Mouse (Mus musculus) cerebellum, postnatal 14 days (tissue): ENCODE measurements around the gene Card6.
A peak's percentile ranks its signal among the peaks of the same experiment; 100 is the strongest.

Experiments
- DNase-seq, 2 experiments: peaks; one replicate each; pipeline ENCODE4 v3.0.0; 2021; ENCODE audit warnings: mixed read lengths in 2 of 2

Card6 gene

GRCm38 (mm10) chr15:5129111-5129805, 20.9 kb upstream of the Card6 start:
- DNase-seq, result no peak

GRCm38 (mm10) chr15:5128176-5128940, 20.0 kb upstream of the Card6 start:
- DNase-seq, result no peak

- no peak for DNase-seq
Observed at GRCm38 (mm10) chr15:5127487-5127886, 19.1 kb upstream of the Card6 start.

- DNase-seq, result no peak
Observed at GRCm38 (mm10) chr15:5126456-5126855, 18.1 kb upstream of the Card6 start.

GRCm38 (mm10) chr15:5121535-5122313, 13.4 kb upstream of the Card6 start:
- no peak for DNase-seq

- DNase-seq, result no peak
Observed at GRCm38 (mm10) chr15:5119707-5120106, 11.4 kb upstream of the Card6 start.

- no peak for DNase-seq
Observed at GRCm38 (mm10) chr15:5119192-5119591, 10.9 kb upstream of the Card6 start.

- DNase-seq, result no peak
Observed at GRCm38 (mm10) chr15:5118626-5119025, 10.3 kb upstream of the Card6 start.

GRCm38 (mm10) chr15:5117031-5117601, 8.8 kb upstream of the Card6 start:
- DNase-seq, result peak in 1 of 2 experiments; percentile 20

GRCm38 (mm10) chr15:5116270-5117030, 8.1 kb upstream of the Card6 start, which contains the start of gene Rpl37:
TSS of gene Rpl37 (plus strand) at chr15:5116645.
- DNase-seq, result peak; percentile 99

GRCm38 (mm10) chr15:5115173-5115572, 6.8 kb upstream of the Card6 start:
- DNase-seq, result no peak

- no peak for DNase-seq
Observed at GRCm38 (mm10) chr15:5112651-5113050, 4.3 kb upstream of the Card6 start.

- DNase-seq, result no peak
Observed at GRCm38 (mm10) chr15:5108655-5109040, 309 bp upstream of the Card6 start.

- DNase-seq, result no peak
Observed at GRCm38 (mm10) chr15:5106293-5106692, 2.0 kb downstream of the Card6 start.

- no peak for DNase-seq
Observed at GRCm38 (mm10) chr15:5105891-5106290, 2.4 kb downstream of the Card6 start.

GRCm38 (mm10) chr15:5102312-5102711, 6.0 kb downstream of the Card6 start:
- no peak for DNase-seq

- DNase-seq, result no peak
Observed at GRCm38 (mm10) chr15:5097376-5097775, 11.0 kb downstream of the Card6 start.

GRCm38 (mm10) chr15:5095534-5096301, 12.6 kb downstream of the Card6 start:
- no peak for DNase-seq

- no peak for DNase-seq
Observed at GRCm38 (mm10) chr15:5090131-5090530, 18.2 kb downstream of the Card6 start.

- DNase-seq, result no peak
Observed at GRCm38 (mm10) chr15:5088850-5089608, 19.3 kb downstream of the Card6 start.

GRCm38 (mm10) chr15:5086162-5086561, 22.2 kb downstream of the Card6 start:
- DNase-seq, result peak in 1 of 2 experiments; percentile 25
